Mouse (Mus musculus): Measurements from ENCODE around the gene Vps45. TPM values are rescaled to one million over a fixed set of nuclear protein-coding genes. Genes with fewer than 3 reads are reported as not detected.
A peak's percentile ranks its signal among the peaks of the same experiment; 100 is the strongest.

Vps45 gene
- polyA plus RNA-seq, 1 experiment from 2014 or later, result 46.4 TPM

- Histone ChIP-seq H3K36me3 (ENCODE audit: control insufficient read depth, insufficient read depth, low read length) (no peaks in the 10 kb centered on the region), H3K4me1 (ENCODE audit: control insufficient read depth, insufficient read depth, low read length) (no peaks in the 10 kb centered on the region), H3K9me3 (ENCODE audit: control insufficient read depth, low read length) (no peaks in the 10 kb centered on the region), H3K27ac (replicated peaks; ENCODE audit: low read depth, low read length) (no peak overlapping the region), H3K4me2 (ENCODE audit: low read length) (no peak overlapping the region), H3K9ac (replicated peaks; ENCODE audit: low read length) (no peak overlapping the region), H3K4me3 (replicated peaks; ENCODE audit: low read depth, low read length) (no peak overlapping the region), H3K27me3 (ENCODE audit: control insufficient read depth, insufficient read depth, low read length) (no peaks in the 10 kb centered on the region)
- WGBS, result 60% methylated on average over 15 of the region's 15 CpGs
- ATAC-seq (ENCODE audit: low FRiP score, low TSS enrichment) (no peak), DNase-seq (peak; percentile 26)
These were observed 24.6 kb upstream of the Vps45 start for GRCm38 (mm10) chr3:96082714-96083508.

GRCm38 (mm10) chr3:96082100-96082499 is 23.8 kb upstream of the Vps45 start:
- no peaks in the 10 kb centered on the region for H3K27me3 ChIP-seq (ENCODE audit: control insufficient read depth, insufficient read depth, low read length)
- 93% methylated on average over 2 of the region's 2 CpGs for WGBS
- no peak for DNase-seq
- no peak overlapping the region for H3K27ac ChIP-seq (replicated peaks; ENCODE audit: low read depth, low read length)
- H3K9me3 ChIP-seq (ENCODE audit: control insufficient read depth, low read length), result no peaks in the 10 kb centered on the region
- H3K4me3 ChIP-seq (replicated peaks; ENCODE audit: low read depth, low read length), result no peak overlapping the region
- no peak overlapping the region for H3K4me2 ChIP-seq (ENCODE audit: low read length)
- no peaks in the 10 kb centered on the region for H3K36me3 ChIP-seq (ENCODE audit: control insufficient read depth, insufficient read depth, low read length)
- H3K4me1 ChIP-seq (ENCODE audit: control insufficient read depth, insufficient read depth, low read length), result no peaks in the 10 kb centered on the region
- no peak for ATAC-seq (ENCODE audit: low FRiP score, low TSS enrichment)
- H3K9ac ChIP-seq (replicated peaks; ENCODE audit: low read length), result no peak overlapping the region

- ATAC-seq (ENCODE audit: low FRiP score, low TSS enrichment) (no peak), DNase-seq (no peak)
- Histone ChIP-seq H3K9ac (replicated peaks; ENCODE audit: low read length) (no peak overlapping the region), H3K4me3 (replicated peaks; ENCODE audit: low read depth, low read length) (no peak overlapping the region), H3K4me1 (ENCODE audit: control insufficient read depth, insufficient read depth, low read length) (no peaks in the 10 kb centered on the region), H3K36me3 (ENCODE audit: control insufficient read depth, insufficient read depth, low read length) (no peaks in the 10 kb centered on the region), H3K9me3 (ENCODE audit: control insufficient read depth, low read length) (no peaks in the 10 kb centered on the region), H3K27me3 (ENCODE audit: control insufficient read depth, insufficient read depth, low read length) (no peaks in the 10 kb centered on the region), H3K27ac (replicated peaks; ENCODE audit: low read depth, low read length) (no peak overlapping the region), H3K4me2 (ENCODE audit: low read length) (no peak overlapping the region)
- WGBS, result 96% methylated on average over 4 of the region's 4 CpGs
These were observed 23.4 kb upstream of the Vps45 start for GRCm38 (mm10) chr3:96081650-96082049.

GRCm38 (mm10) chr3:96081006-96081405 is 22.7 kb upstream of the Vps45 start:
- ATAC-seq (ENCODE audit: low FRiP score, low TSS enrichment) (no peak), DNase-seq (peak; percentile 36)
- no peaks in the 10 kb centered on the region for H3K9me3 ChIP-seq (ENCODE audit: control insufficient read depth, low read length)
- H3K27ac ChIP-seq (replicated peaks; ENCODE audit: low read depth, low read length), result no peak overlapping the region
- no peaks in the 10 kb centered on the region for H3K27me3 ChIP-seq (ENCODE audit: control insufficient read depth, insufficient read depth, low read length)
- no peak overlapping the region for H3K4me2 ChIP-seq (ENCODE audit: low read length)
- H3K9ac ChIP-seq (replicated peaks; ENCODE audit: low read length), result no peak overlapping the region
- no peak overlapping the region for H3K4me3 ChIP-seq (replicated peaks; ENCODE audit: low read depth, low read length)
- H3K36me3 ChIP-seq (ENCODE audit: control insufficient read depth, insufficient read depth, low read length), result no peaks in the 10 kb centered on the region
- H3K4me1 ChIP-seq (ENCODE audit: control insufficient read depth, insufficient read depth, low read length), result no peaks in the 10 kb centered on the region
- 50% methylated on average over 1 of the region's 1 CpGs for WGBS

GRCm38 (mm10) chr3:96078711-96079110 is 20.4 kb upstream of the Vps45 start:
- H3K27ac ChIP-seq (replicated peaks; ENCODE audit: low read depth, low read length), result no peak overlapping the region
- H3K9me3 ChIP-seq (ENCODE audit: control insufficient read depth, low read length), result no peaks in the 10 kb centered on the region
- no peak overlapping the region for H3K4me2 ChIP-seq (ENCODE audit: low read length)
- 80% methylated on average over 3 of the region's 3 CpGs for WGBS
- ATAC-seq (ENCODE audit: low FRiP score, low TSS enrichment) (no peak), DNase-seq (no peak)
- no peaks in the 10 kb centered on the region for H3K36me3 ChIP-seq (ENCODE audit: control insufficient read depth, insufficient read depth, low read length)
- H3K4me3 ChIP-seq (replicated peaks; ENCODE audit: low read depth, low read length), result no peak overlapping the region
- H3K27me3 ChIP-seq (ENCODE audit: control insufficient read depth, insufficient read depth, low read length), result no peaks in the 10 kb centered on the region
- H3K4me1 ChIP-seq (ENCODE audit: control insufficient read depth, insufficient read depth, low read length), result no peaks in the 10 kb centered on the region
- H3K9ac ChIP-seq (replicated peaks; ENCODE audit: low read length), result no peak overlapping the region

GRCm38 (mm10) chr3:96078066-96078465 is 19.8 kb upstream of the Vps45 start:
- H3K9ac ChIP-seq (replicated peaks; ENCODE audit: low read length), result no peak overlapping the region
- no peak for ATAC-seq (ENCODE audit: low FRiP score, low TSS enrichment)
- WGBS, result 79% methylated on average over 6 of the region's 6 CpGs

GRCm38 (mm10) chr3:96072921-96073486 is 14.7 kb upstream of the Vps45 start:
- no peak overlapping the region for H3K27ac ChIP-seq (replicated peaks; ENCODE audit: low read depth, low read length)
- DNase-seq, result no peak
- H3K9me3 ChIP-seq (ENCODE audit: control insufficient read depth, low read length), result no peaks in the 10 kb centered on the region
- no peak for ATAC-seq (ENCODE audit: low FRiP score, low TSS enrichment)
- no peaks in the 10 kb centered on the region for H3K4me1 ChIP-seq (ENCODE audit: control insufficient read depth, insufficient read depth, low read length)
- no peak overlapping the region for H3K9ac ChIP-seq (replicated peaks; ENCODE audit: low read length)
- H3K36me3 ChIP-seq (ENCODE audit: control insufficient read depth, insufficient read depth, low read length), result no peaks in the 10 kb centered on the region
- no peak overlapping the region for H3K4me3 ChIP-seq (replicated peaks; ENCODE audit: low read depth, low read length)
- H3K4me2 ChIP-seq (ENCODE audit: low read length), result no peak overlapping the region
- no peaks in the 10 kb centered on the region for H3K27me3 ChIP-seq (ENCODE audit: control insufficient read depth, insufficient read depth, low read length)
- WGBS, result 55% methylated on average over 12 of the region's 12 CpGs

More at GRCm38 (mm10) chr3:96078066-96078465, 19.8 kb upstream of the Vps45 start:
- DNase-seq, result no peak
- no peak overlapping the region for H3K4me2 ChIP-seq (ENCODE audit: low read length)
- H3K27ac ChIP-seq (replicated peaks; ENCODE audit: low read depth, low read length), result no peak overlapping the region
- no peaks in the 10 kb centered on the region for H3K9me3 ChIP-seq (ENCODE audit: control insufficient read depth, low read length)
- H3K4me1 ChIP-seq (ENCODE audit: control insufficient read depth, insufficient read depth, low read length), result no peaks in the 10 kb centered on the region
- no peak overlapping the region for H3K4me3 ChIP-seq (replicated peaks; ENCODE audit: low read depth, low read length)
- H3K27me3 ChIP-seq (ENCODE audit: control insufficient read depth, insufficient read depth, low read length), result no peaks in the 10 kb centered on the region
- H3K36me3 ChIP-seq (ENCODE audit: control insufficient read depth, insufficient read depth, low read length), result no peaks in the 10 kb centered on the region

GRCm38 (mm10) chr3:96070241-96070640 is 12.0 kb upstream of the Vps45 start:
- H3K4me3 ChIP-seq (replicated peaks; ENCODE audit: low read depth, low read length), result no peak overlapping the region
- H3K9me3 ChIP-seq (ENCODE audit: control insufficient read depth, low read length), result no peaks in the 10 kb centered on the region
- no peak for ATAC-seq (ENCODE audit: low FRiP score, low TSS enrichment)
- H3K27me3 ChIP-seq (ENCODE audit: control insufficient read depth, insufficient read depth, low read length), result no peaks in the 10 kb centered on the region
- H3K36me3 ChIP-seq (ENCODE audit: control insufficient read depth, insufficient read depth, low read length), result no peaks in the 10 kb centered on the region
- no peak for DNase-seq
- no peak overlapping the region for H3K4me2 ChIP-seq (ENCODE audit: low read length)
- H3K4me1 ChIP-seq (ENCODE audit: control insufficient read depth, insufficient read depth, low read length), result no peaks in the 10 kb centered on the region
- WGBS, result 79% methylated on average over 4 of the region's 4 CpGs
- no peak overlapping the region for H3K9ac ChIP-seq (replicated peaks; ENCODE audit: low read length)
- no peak overlapping the region for H3K27ac ChIP-seq (replicated peaks; ENCODE audit: low read depth, low read length)

- Histone ChIP-seq H3K27ac (replicated peaks; ENCODE audit: low read depth, low read length) (no peak overlapping the region), H3K27me3 (ENCODE audit: control insufficient read depth, insufficient read depth, low read length) (no peaks in the 10 kb centered on the region), H3K36me3 (ENCODE audit: control insufficient read depth, insufficient read depth, low read length) (no peaks in the 10 kb centered on the region), H3K4me2 (ENCODE audit: low read length) (no peak overlapping the region), H3K4me1 (ENCODE audit: control insufficient read depth, insufficient read depth, low read length) (no peaks in the 10 kb centered on the region), H3K4me3 (replicated peaks; ENCODE audit: low read depth, low read length) (no peak overlapping the region), H3K9ac (replicated peaks; ENCODE audit: low read length) (no peak overlapping the region), H3K9me3 (ENCODE audit: control insufficient read depth, low read length) (no peaks in the 10 kb centered on the region)
- WGBS, result 71% methylated on average over 1 of the region's 1 CpGs
- DNase-seq (no peak), ATAC-seq (ENCODE audit: low FRiP score, low TSS enrichment) (no peak)
These were observed 11.3 kb upstream of the Vps45 start for GRCm38 (mm10) chr3:96069542-96069941.
